ENCODE assay signal across 13 mouse cellular contexts in the genomic region with DNA sequence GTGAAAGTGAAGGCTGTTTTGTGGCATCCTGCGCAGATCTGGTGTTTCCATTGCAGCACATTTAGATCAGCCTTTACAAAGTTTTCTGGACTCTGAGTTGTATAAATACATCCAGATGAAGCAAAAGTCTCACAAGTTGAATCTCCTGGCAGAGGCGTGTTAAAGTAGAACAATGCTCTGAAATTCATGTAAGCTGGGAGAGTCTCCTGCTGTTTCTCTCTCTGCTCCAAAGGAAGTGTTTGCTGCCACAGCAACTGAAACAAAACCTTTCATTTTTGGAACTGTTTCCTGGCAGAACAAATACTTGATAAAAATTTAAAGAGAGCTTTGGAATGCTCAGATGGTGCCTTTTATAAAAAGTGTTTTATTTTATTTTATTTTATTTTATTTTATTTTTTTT.
A peak's percentile ranks its signal among the peaks of the same experiment; 100 is the strongest.
DNase-seq lines count a peak whose midpoint lies in the region; ATAC-seq and TF ChIP-seq lines count a peak whose summit lies in the region.
"Had no signal": no experiment of that assay in that cellular context is flagged by ENCODE, and none has a peak within 500 bp of the region (broad histone marks: within the 10 kb centered on the region; RNA-seq: fewer than 3 reads in every experiment).

No protein-coding gene starts in this region.

- H3K9me3 ChIP-seq in heart, embryonic 15.5 days (replicated peaks), result no peaks in the 10 kb centered on the region
- no peaks in the 10 kb centered on the region for H3K9me3 ChIP-seq in heart, embryonic 11.5 days (replicated peaks; ENCODE audit: control insufficient read depth, low read length)
- H3K9me3 ChIP-seq in embryonic facial prominence, embryonic 13.5 days, result no peaks in the 10 kb centered on the region
- H3K9me3 ChIP-seq in limb, embryonic 14.5 days (ENCODE audit: control insufficient read depth, low read length), result no peaks in the 10 kb centered on the region
- H3K9me3 ChIP-seq in midbrain, embryonic 10.5 days (replicated peaks), result no peaks in the 10 kb centered on the region
- H3K9me3 ChIP-seq: forebrain, embryonic 13.5 days had no signal

- H3K27ac ChIP-seq in heart, embryonic 15.5 days, result peak overlapping the region; percentile 63
- H3K27ac ChIP-seq in heart, embryonic 11.5 days (ENCODE audit: low read depth, low read length), result no peak overlapping the region
- peak overlapping the region; percentile 52 for H3K27ac ChIP-seq in embryonic facial prominence, embryonic 13.5 days
- H3K27ac ChIP-seq in limb, embryonic 14.5 days (replicated peaks; ENCODE audit: low read depth, low read length), result peak overlapping the region; percentile 64
- no peak overlapping the region for H3K27ac ChIP-seq in midbrain, embryonic 10.5 days (replicated peaks)
- H3K27ac ChIP-seq: forebrain, embryonic 13.5 days; hindbrain, postnatal 0 days had no signal

- H3K9ac ChIP-seq in heart, embryonic 15.5 days, result no peak overlapping the region
- no peak overlapping the region for H3K9ac ChIP-seq in heart, embryonic 11.5 days (ENCODE audit: low read depth, low read length)
- H3K9ac ChIP-seq in embryonic facial prominence, embryonic 13.5 days, result no peak overlapping the region
- no peak overlapping the region for H3K9ac ChIP-seq in limb, embryonic 14.5 days (ENCODE audit: low read depth, low read length, severe bottlenecking)
- H3K9ac ChIP-seq: forebrain, embryonic 13.5 days had no signal

- no peaks in the 10 kb centered on the region for H3K36me3 ChIP-seq in heart, embryonic 15.5 days
- H3K36me3 ChIP-seq in heart, embryonic 11.5 days (ENCODE audit: control insufficient read depth, insufficient read depth, low read length), result no peaks in the 10 kb centered on the region
- no peaks in the 10 kb centered on the region for H3K36me3 ChIP-seq in embryonic facial prominence, embryonic 13.5 days
- no peaks in the 10 kb centered on the region for H3K36me3 ChIP-seq in limb, embryonic 14.5 days (ENCODE audit: control insufficient read depth, insufficient read depth, low read length)
- no peaks in the 10 kb centered on the region for H3K36me3 ChIP-seq in midbrain, embryonic 10.5 days

- no peak overlapping the region for H3K4me3 ChIP-seq in heart, embryonic 15.5 days
- H3K4me3 ChIP-seq in heart, embryonic 11.5 days (ENCODE audit: low read depth, low read length), result no peak overlapping the region
- no peak overlapping the region for H3K4me3 ChIP-seq in embryonic facial prominence, embryonic 13.5 days
- no peak overlapping the region for H3K4me3 ChIP-seq in limb, embryonic 14.5 days (replicated peaks; ENCODE audit: low read length)
- H3K4me3 ChIP-seq in midbrain, embryonic 10.5 days, result no peak overlapping the region
- H3K4me3 ChIP-seq: forebrain, embryonic 13.5 days had no signal

- no peak overlapping the region for H3K4me2 ChIP-seq in heart, embryonic 15.5 days
- no peak overlapping the region for H3K4me2 ChIP-seq in heart, embryonic 11.5 days
- H3K4me2 ChIP-seq in embryonic facial prominence, embryonic 13.5 days, result no peak overlapping the region
- H3K4me2 ChIP-seq in limb, embryonic 14.5 days (replicated peaks; ENCODE audit: low read depth, low read length, severe bottlenecking), result no peak overlapping the region
- H3K4me2 ChIP-seq: forebrain, embryonic 13.5 days; midbrain, embryonic 11.5 days had no signal

- 54% methylated on average over 2 of the region's 2 CpGs for WGBS in heart, embryonic 15.5 days
- WGBS in heart, embryonic 11.5 days (ENCODE audit: insufficient replicate concordance), result 66% methylated on average over 2 of the region's 2 CpGs
- WGBS in embryonic facial prominence, embryonic 13.5 days, result 34% methylated on average over 2 of the region's 2 CpGs
- WGBS in limb, embryonic 14.5 days, result 39% methylated on average over 2 of the region's 2 CpGs
- 52% methylated on average over 2 of the region's 2 CpGs for WGBS in midbrain, embryonic 10.5 days

- peak; percentile 37 for DNase-seq in layer of hippocampus, adult 9-11 months
- no peak for DNase-seq in layer of hippocampus, postnatal 10 days (ENCODE audit: low spot score in 2 of 2)
- DNase-seq in limb, embryonic 14.5 days (ENCODE audit: low spot score), result peak; percentile 60
- DNase-seq in midbrain, embryonic 10.5 days (ENCODE audit: low spot score), result no peak
- DNase-seq: cerebellum, adult 9-10 months; kidney, postnatal 36 days; lung, adult 2 months had no signal

- no peaks in the 10 kb centered on the region for H3K27me3 ChIP-seq in heart, embryonic 15.5 days
- H3K27me3 ChIP-seq in heart, embryonic 11.5 days (ENCODE audit: control insufficient read depth, insufficient read depth, low read length), result no peaks in the 10 kb centered on the region
- no peaks in the 10 kb centered on the region for H3K27me3 ChIP-seq in embryonic facial prominence, embryonic 13.5 days
- no peaks in the 10 kb centered on the region for H3K27me3 ChIP-seq in limb, embryonic 14.5 days (ENCODE audit: control insufficient read depth, insufficient read depth, low read length)
- H3K27me3 ChIP-seq in midbrain, embryonic 10.5 days (ENCODE audit: low read depth, poor library complexity, severe bottlenecking), result no peaks in the 10 kb centered on the region
- H3K27me3 ChIP-seq: forebrain, embryonic 13.5 days had no signal

- H3K4me1 ChIP-seq in heart, embryonic 15.5 days (replicated peaks), result peaks cover 59% of the 10 kb centered on the region
- H3K4me1 ChIP-seq in heart, embryonic 11.5 days (ENCODE audit: control insufficient read depth, insufficient read depth, low read length), result peaks cover 28% of the 10 kb centered on the region
- H3K4me1 ChIP-seq in embryonic facial prominence, embryonic 13.5 days, result peaks cover 39% of the 10 kb centered on the region
- peaks cover 44% of the 10 kb centered on the region for H3K4me1 ChIP-seq in limb, embryonic 14.5 days (ENCODE audit: control insufficient read depth, insufficient read depth, low read length)
- H3K4me1 ChIP-seq in midbrain, embryonic 10.5 days, result peaks cover 28% of the 10 kb centered on the region

- TF ChIP-seq POLR2A in limb, embryonic 14.5 days (IDR thresholded peaks at IDR 0.05; ENCODE audit: borderline replicate concordance, extremely low read depth, insufficient read depth, insufficient read length), result no peak

- ATAC-seq in heart, embryonic 15.5 days (replicated peaks; ENCODE audit: insufficient number of reproducible peaks, insufficient read depth, low FRiP score, low read depth), result no peak
- ATAC-seq in heart, embryonic 11.5 days (replicated peaks; ENCODE audit: insufficient number of reproducible peaks, low FRiP score, low TSS enrichment), result no peak
- ATAC-seq in embryonic facial prominence, embryonic 13.5 days (ENCODE audit: insufficient number of reproducible peaks, insufficient read depth, low FRiP score, low TSS enrichment, low read depth), result no peak
- ATAC-seq in limb, embryonic 14.5 days (ENCODE audit: low FRiP score, low read depth), result peak; percentile 64; the same call in 1 of the 2 replicates
- ATAC-seq: forebrain, embryonic 13.5 days; hindbrain, postnatal 0 days had no signal

Comparison
In these comparisons a context has a peak if more than half of its experiments do, and no peak if none do; other contexts are left out.
1. H3K27ac ChIP-seq: peak in heart, embryonic 15.5 days (single experiment), embryonic facial prominence, embryonic 13.5 days (single experiment) and limb, embryonic 14.5 days (single experiment); none in heart, embryonic 11.5 days (single experiment) and midbrain, embryonic 10.5 days (single experiment).
2. DNase-seq: peak in layer of hippocampus, adult 9-11 months (single experiment) and limb, embryonic 14.5 days (single experiment); none in layer of hippocampus, postnatal 10 days (0 of 2) and midbrain, embryonic 10.5 days (single experiment).